Mouse (Mus musculus): ENCODE measurements around the gene F2rl2.
A peak's percentile ranks its signal among the peaks of the same experiment; 100 is the strongest.

Gene F2rl2

GRCm38 (mm10) chr13:95703376-95703775 lies 6.7 kb downstream of the F2rl2 start:
- DNase-seq (ENCODE audit: low spot score), result no peak

GRCm38 (mm10) chr13:95705589-95705988 lies 8.9 kb downstream of the F2rl2 start:
- no peak for DNase-seq (ENCODE audit: low spot score)

- DNase-seq (ENCODE audit: low spot score), result no peak
Observed at GRCm38 (mm10) chr13:95712054-95712453, 15.4 kb downstream of the F2rl2 start.

GRCm38 (mm10) chr13:95712570-95713268 lies 16.1 kb downstream of the F2rl2 start:
- DNase-seq (ENCODE audit: low spot score), result no peak

GRCm38 (mm10) chr13:95714271-95714975 lies 17.8 kb downstream of the F2rl2 start:
- no peak for DNase-seq (ENCODE audit: low spot score)

- DNase-seq (ENCODE audit: low spot score), result no peak
Observed at GRCm38 (mm10) chr13:95715356-95715755, 18.7 kb downstream of the F2rl2 start.

GRCm38 (mm10) chr13:95719320-95720232 lies 22.9 kb downstream of the F2rl2 start:
- peak; percentile 83 for DNase-seq (ENCODE audit: low spot score)

- DNase-seq (ENCODE audit: low spot score), result no peak
Observed at GRCm38 (mm10) chr13:95730491-95730890, 33.8 kb downstream of the F2rl2 start.

GRCm38 (mm10) chr13:95739651-95740050 lies 43.0 kb downstream of the F2rl2 start:
- DNase-seq (ENCODE audit: low spot score), result peak; percentile 37

- no peak for DNase-seq (ENCODE audit: low spot score)
Observed at GRCm38 (mm10) chr13:95741813-95742689, 45.4 kb downstream of the F2rl2 start.

- no peak for DNase-seq (ENCODE audit: low spot score)
Observed at GRCm38 (mm10) chr13:95742881-95743466, 46.3 kb downstream of the F2rl2 start.

GRCm38 (mm10) chr13:95745451-95745850 lies 48.8 kb downstream of the F2rl2 start:
- DNase-seq (ENCODE audit: low spot score), result no peak

- peak; percentile 28 for DNase-seq (ENCODE audit: low spot score)
Observed at GRCm38 (mm10) chr13:95746509-95746908, 49.9 kb downstream of the F2rl2 start.

GRCm38 (mm10) chr13:95747101-95747500 lies 50.4 kb downstream of the F2rl2 start:
- DNase-seq (ENCODE audit: low spot score), result no peak

- no peak for DNase-seq (ENCODE audit: low spot score)
Observed at GRCm38 (mm10) chr13:95747541-95747940, 50.9 kb downstream of the F2rl2 start.

All from layer of hippocampus, adult 11-12 months (tissue).